Mouse (Mus musculus) heart, embryonic 12.5 days (tissue): ENCODE results near the gene Igfbp5. TPM values are rescaled to one million over a fixed set of nuclear protein-coding genes. Genes with fewer than 3 reads are reported as not detected.

Source experiments
- ATAC-seq: fragments of 200-750 bp; cut with Nextera tagmentation; 2 replicates; pipeline ENCODE4 v1.8.0; 2017; ENCODE audit warnings: moderate TSS enrichment, moderate library complexity; ENCODE audit not compliant: insufficient number of reproducible peaks, low FRiP score
- H3K27ac ChIP-seq: fragments of 300-500 bp; sonication (generic); 2 replicates; pipeline ENCODE4 v1.5.1; 2016; ENCODE audit warnings: mild to moderate bottlenecking, moderate library complexity; ENCODE audit not compliant: poor library complexity, severe bottlenecking
- H3K27me3 ChIP-seq: fragments of 300-500 bp; sonication (generic); replicated peaks from 2 replicates; pipeline ENCODE4 v1.6.1; 2016; ENCODE audit warnings: mild to moderate bottlenecking, moderate library complexity
- H3K36me3 ChIP-seq: fragments of 300-500 bp; sonication (generic); 2 replicates; pipeline ENCODE4 v1.6.1; 2016; ENCODE audit warnings: mild to moderate bottlenecking, moderate library complexity
- H3K4me1 ChIP-seq: fragments of 300-500 bp; sonication (generic); replicated peaks from 2 replicates; pipeline ENCODE4 v1.6.1; 2016; ENCODE audit warnings: mild to moderate bottlenecking
- H3K4me2 ChIP-seq: fragments of 300-500 bp; sonication (generic); 2 replicates; pipeline ENCODE4 v1.6.1; 2016; ENCODE audit warnings: mild to moderate bottlenecking, moderate library complexity
- H3K4me3 ChIP-seq: fragments of 300-500 bp; sonication (generic); 2 replicates; pipeline ENCODE4 v1.5.1; 2016; ENCODE audit warnings: mild to moderate bottlenecking
- H3K9ac ChIP-seq: fragments of 300-500 bp; sonication (generic); 2 replicates; pipeline ENCODE4 v1.6.1; 2016; ENCODE audit warnings: mild to moderate bottlenecking, moderate library complexity
- H3K9me3 ChIP-seq: fragments of 300-500 bp; sonication (generic); replicated peaks from 2 replicates; pipeline ENCODE4 v1.6.1; 2016; ENCODE audit warnings: mild to moderate bottlenecking, moderate library complexity
- WGBS: fragments of 180-500 bp; shearing (Covaris S2); methylation state at CpG from one replicate; pipeline ENCODE4 v1.1.7; 2016; 5-methylcytosine and 5-hydroxymethylcytosine counted together
- polyA plus RNA-seq: library from polyadenylated mRNA; unstranded; fragments of >200 nt; fragmentation: Nextera tagmentation; extraction: Ambion mirVana; gene quantifications from 2 replicates; pipeline ENCODE4 v1.2.1, GENCODE M21; 2016

Gene Igfbp5
- polyA plus RNA-seq, 1 experiment from 2014 or later = 179 TPM

GRCm38 (mm10) chr1:72823751-72824706 is 50.7 kb downstream of the Igfbp5 start, which contains the start of gene Igfbp2:
Igfbp2 (plus strand) TSS chr1:72824503.
- H3K4me3 ChIP-seq = peak within 1 kb of the TSS; percentile 59
- 0 out of 2 replicates have a peak, but pooled peaks cover 3% of the 10 kb centered on the region for H3K27me3 ChIP-seq
- no peak within 1 kb of the TSS for H3K27ac ChIP-seq
- ATAC-seq = peak; percentile 49
- WGBS = 2% methylated on average over 49 of the region's 58 CpGs
- H3K36me3 ChIP-seq = no peaks in the 10 kb centered on the region
- H3K4me1 ChIP-seq = peaks cover 35% of the 10 kb centered on the region
- peak within 1 kb of the TSS; percentile 74 for H3K9ac ChIP-seq
- H3K9me3 ChIP-seq = no peaks in the 10 kb centered on the region
- H3K4me2 ChIP-seq = peak within 1 kb of the TSS; percentile 97

- H3K4me3 ChIP-seq = no peak overlapping the region
- no peaks in the 10 kb centered on the region for H3K9me3 ChIP-seq
- H3K4me2 ChIP-seq = no peak overlapping the region
- 75% methylated on average over 10 of the region's 10 CpGs for WGBS
- no peaks in the 10 kb centered on the region for H3K36me3 ChIP-seq
- H3K27ac ChIP-seq = no peak overlapping the region
- H3K9ac ChIP-seq = no peak overlapping the region
- ATAC-seq = no peak
- H3K27me3 ChIP-seq = 0 out of 2 replicates have a peak, but pooled peaks cover 3% of the 10 kb centered on the region
- H3K4me1 ChIP-seq = peaks cover 30% of the 10 kb centered on the region
These were observed 51.8 kb downstream of the Igfbp5 start for GRCm38 (mm10) chr1:72822893-72823292.

DNA sequence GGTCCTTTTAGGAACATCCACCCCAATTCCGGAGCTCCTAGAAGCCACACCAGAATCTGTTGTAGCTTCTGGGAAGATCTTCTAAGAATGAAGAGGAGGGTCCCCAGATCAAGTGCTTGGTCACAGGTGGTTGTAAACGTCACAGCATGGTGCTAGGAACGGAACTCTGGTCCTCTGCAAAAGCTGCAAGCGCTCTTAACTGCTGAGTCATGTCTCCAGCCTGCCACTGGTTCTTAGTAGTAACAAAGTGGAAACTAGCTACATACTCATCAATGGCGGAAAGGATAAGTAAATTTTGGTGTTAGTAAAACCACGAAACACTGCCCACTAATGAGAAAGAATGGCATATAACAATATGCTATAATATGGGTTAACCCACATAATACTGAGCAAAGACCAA is 54.7 kb downstream of the Igfbp5 start:
- no peak overlapping the region for H3K4me3 ChIP-seq
- ATAC-seq = no peak

DNA sequence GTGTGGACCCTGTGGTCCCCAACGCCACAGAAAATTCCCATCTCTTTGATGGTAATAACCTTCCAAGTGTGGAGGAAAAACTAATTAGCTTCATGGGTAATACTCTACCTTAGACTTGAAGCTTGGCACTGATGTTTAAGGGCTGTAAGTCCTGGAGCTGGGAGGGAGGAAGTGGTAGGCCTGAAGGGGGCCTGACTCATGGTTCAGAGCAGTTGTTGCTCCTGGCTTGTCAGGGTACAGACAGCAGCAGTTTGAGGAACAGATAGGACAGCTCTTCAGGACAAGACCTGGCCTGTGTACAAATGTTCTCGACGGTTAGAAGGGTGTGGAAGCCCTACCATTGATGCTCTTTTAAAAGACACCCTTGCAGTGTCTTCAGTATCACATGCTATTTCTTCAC is 59.1 kb downstream of the Igfbp5 start:
- no peak overlapping the region for H3K4me2 ChIP-seq
- no peaks in the 10 kb centered on the region for H3K36me3 ChIP-seq
- no peak overlapping the region for H3K27ac ChIP-seq
- H3K9ac ChIP-seq = no peak overlapping the region
- peaks cover 27% of the 10 kb centered on the region for H3K4me1 ChIP-seq
- H3K4me3 ChIP-seq = no peak overlapping the region
- peaks cover 6% of the 10 kb centered on the region; the same call in 1 of the 2 replicates for H3K9me3 ChIP-seq
- WGBS = 70% methylated on average over 3 of the region's 3 CpGs
- H3K27me3 ChIP-seq = no peaks in the 10 kb centered on the region
- ATAC-seq = no peak

More for the DNA sequence above, 54.7 kb downstream of the Igfbp5 start:
- H3K4me2 ChIP-seq = no peak overlapping the region
- no peaks in the 10 kb centered on the region for H3K27me3 ChIP-seq
- no peaks in the 10 kb centered on the region for H3K9me3 ChIP-seq
- no peak overlapping the region for H3K27ac ChIP-seq
- H3K36me3 ChIP-seq = no peaks in the 10 kb centered on the region
- WGBS = 79% methylated on average over 6 of the region's 6 CpGs
- peaks cover 11% of the 10 kb centered on the region for H3K4me1 ChIP-seq
- no peak overlapping the region for H3K9ac ChIP-seq

GRCm38 (mm10) chr1:72815184-72815583 is 59.5 kb downstream of the Igfbp5 start:
- ATAC-seq = no peak

GRCm38 (mm10) chr1:72813639-72814403 is 60.9 kb downstream of the Igfbp5 start:
- 16% methylated on average over 6 of the region's 6 CpGs for WGBS

More at GRCm38 (mm10) chr1:72815184-72815583, 59.5 kb downstream of the Igfbp5 start:
- no peaks in the 10 kb centered on the region for H3K36me3 ChIP-seq
- H3K4me1 ChIP-seq = peaks cover 27% of the 10 kb centered on the region
- WGBS = 23% methylated on average over 5 of the region's 5 CpGs
- H3K9me3 ChIP-seq = peaks cover 6% of the 10 kb centered on the region; the same call in 1 of the 2 replicates
- H3K27me3 ChIP-seq = no peaks in the 10 kb centered on the region
- no peak overlapping the region for H3K9ac ChIP-seq
- H3K4me3 ChIP-seq = no peak overlapping the region
- no peak overlapping the region for H3K27ac ChIP-seq
- no peak overlapping the region for H3K4me2 ChIP-seq

GRCm38 (mm10) chr1:72813089-72813638 is 61.5 kb downstream of the Igfbp5 start:
- H3K4me2 ChIP-seq = no peak overlapping the region
- H3K27ac ChIP-seq = 0 out of 2 replicates have a peak overlapping the region, but pooled peaks have one; percentile 4
- H3K9me3 ChIP-seq = peaks cover 6% of the 10 kb centered on the region; the same call in 1 of the 2 replicates
- no peaks in the 10 kb centered on the region for H3K27me3 ChIP-seq
- H3K4me3 ChIP-seq = no peak overlapping the region
- 41% methylated on average over 5 of the region's 5 CpGs for WGBS
- H3K36me3 ChIP-seq = no peaks in the 10 kb centered on the region
- no peak for ATAC-seq
- no peak overlapping the region; the same call in 1 of the 2 replicates for H3K9ac ChIP-seq
- H3K4me1 ChIP-seq = peaks cover 27% of the 10 kb centered on the region

More at GRCm38 (mm10) chr1:72813639-72814403, 60.9 kb downstream of the Igfbp5 start:
- peaks cover 6% of the 10 kb centered on the region; the same call in 1 of the 2 replicates for H3K9me3 ChIP-seq
- H3K4me1 ChIP-seq = peaks cover 27% of the 10 kb centered on the region
- no peak overlapping the region for H3K4me2 ChIP-seq
- H3K27ac ChIP-seq = 0 out of 2 replicates have a peak overlapping the region, but pooled peaks have one; percentile 4
- H3K27me3 ChIP-seq = no peaks in the 10 kb centered on the region
- H3K4me3 ChIP-seq = no peak overlapping the region
- ATAC-seq = 0 out of 2 replicates have a peak, but pooled peaks have one; percentile 27
- no peaks in the 10 kb centered on the region for H3K36me3 ChIP-seq
- no peak overlapping the region; the same call in 1 of the 2 replicates for H3K9ac ChIP-seq

DNA sequence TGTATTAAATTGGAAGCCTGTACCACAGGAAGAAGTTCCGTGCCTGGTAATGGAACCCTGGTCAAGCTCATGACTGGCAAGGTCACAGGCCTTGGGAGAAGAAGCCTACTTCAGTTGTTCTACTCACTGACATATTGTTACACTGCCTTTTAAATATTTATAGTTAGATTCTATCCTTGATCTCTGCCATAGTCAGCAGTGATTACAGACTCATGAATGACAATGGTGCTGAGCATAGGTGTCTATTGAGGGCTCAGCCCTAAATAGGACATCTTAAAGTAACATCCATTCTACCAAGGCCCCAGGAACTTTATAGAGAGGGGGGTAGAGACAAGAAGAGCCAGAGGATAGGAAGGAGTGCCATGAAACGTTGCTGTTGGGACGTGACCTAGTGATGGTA is 63.6 kb downstream of the Igfbp5 start:
- 87% methylated on average over 3 of the region's 3 CpGs for WGBS
- no peak overlapping the region for H3K9ac ChIP-seq
- no peaks in the 10 kb centered on the region for H3K36me3 ChIP-seq
- H3K9me3 ChIP-seq = peaks cover 6% of the 10 kb centered on the region; the same call in 1 of the 2 replicates
- peaks cover 32% of the 10 kb centered on the region for H3K4me1 ChIP-seq
- no peak overlapping the region for H3K27ac ChIP-seq
- no peak overlapping the region for H3K4me3 ChIP-seq
- no peaks in the 10 kb centered on the region for H3K27me3 ChIP-seq
- no peak for ATAC-seq
- no peak overlapping the region for H3K4me2 ChIP-seq

DNA sequence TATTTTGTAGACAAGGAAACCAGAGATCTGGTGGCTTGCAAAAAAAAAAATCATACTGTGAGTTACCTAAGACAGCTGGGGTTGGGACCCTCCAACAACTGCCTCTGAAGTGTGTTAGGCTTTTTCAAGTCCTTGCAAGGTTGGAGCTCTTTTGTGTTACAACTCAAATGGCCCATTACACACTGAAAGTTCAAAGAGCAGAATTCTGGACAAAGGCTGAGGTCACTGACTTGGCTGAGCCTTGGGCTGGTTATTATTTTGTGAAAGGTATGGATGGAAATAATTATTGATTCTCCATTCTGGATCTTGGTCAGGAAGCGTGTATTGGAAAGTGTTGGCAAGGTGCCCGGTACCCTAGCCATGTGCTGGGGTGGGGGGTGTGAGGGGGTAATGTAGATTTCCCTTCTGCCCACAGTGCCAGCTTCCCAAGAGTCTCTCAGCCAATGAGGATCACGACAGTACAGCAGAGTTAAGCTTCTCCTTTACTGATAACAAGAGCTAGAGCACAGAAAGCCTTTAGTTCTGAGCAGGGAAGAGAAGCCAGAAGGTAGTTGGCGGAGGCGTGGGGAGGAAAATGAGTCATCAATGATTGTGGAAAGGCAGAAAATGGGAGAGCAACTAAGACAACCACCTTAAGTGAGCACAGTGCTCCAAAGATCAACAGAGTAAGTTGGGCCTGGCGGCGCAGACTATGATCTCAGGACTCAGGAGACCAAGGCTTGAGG is 64.6 kb downstream of the Igfbp5 start:
- peaks cover 6% of the 10 kb centered on the region; the same call in 1 of the 2 replicates for H3K9me3 ChIP-seq
- no peak overlapping the region for H3K4me3 ChIP-seq
- no peak overlapping the region for H3K9ac ChIP-seq
- peaks cover 30% of the 10 kb centered on the region for H3K4me1 ChIP-seq
- H3K4me2 ChIP-seq = no peak overlapping the region
- no peak overlapping the region for H3K27ac ChIP-seq
- ATAC-seq = no peak
- H3K36me3 ChIP-seq = no peaks in the 10 kb centered on the region
- no peaks in the 10 kb centered on the region for H3K27me3 ChIP-seq
- WGBS = 75% methylated on average over 7 of the region's 7 CpGs

DNA sequence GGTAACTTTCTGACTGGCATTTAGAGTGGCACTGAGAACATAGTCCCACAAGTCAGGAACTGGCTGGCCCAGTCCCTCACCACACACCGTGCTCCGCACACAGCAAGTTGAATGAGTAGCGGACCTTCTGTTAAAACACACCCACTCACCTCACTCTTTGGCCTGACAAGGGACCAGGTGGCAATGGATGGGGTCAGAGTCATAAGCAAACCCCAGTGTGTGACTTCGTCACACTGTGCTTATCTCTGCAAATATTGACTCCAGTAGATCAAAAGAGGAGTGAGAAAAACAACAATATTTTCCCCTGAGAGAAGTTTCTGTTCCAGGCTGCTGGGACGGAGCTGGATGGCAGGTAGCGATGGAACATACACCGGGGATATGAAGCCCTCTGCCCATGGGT is 65.4 kb downstream of the Igfbp5 start:
- H3K27ac ChIP-seq = no peak overlapping the region
- H3K36me3 ChIP-seq = no peaks in the 10 kb centered on the region
- H3K4me3 ChIP-seq = no peak overlapping the region
- peaks cover 23% of the 10 kb centered on the region for H3K4me1 ChIP-seq
- 89% methylated on average over 7 of the region's 7 CpGs for WGBS
- ATAC-seq = no peak
- no peak overlapping the region for H3K4me2 ChIP-seq
- H3K9ac ChIP-seq = no peak overlapping the region
- peaks cover 6% of the 10 kb centered on the region; the same call in 1 of the 2 replicates for H3K9me3 ChIP-seq
- no peaks in the 10 kb centered on the region for H3K27me3 ChIP-seq
